Mouse (Mus musculus): Measurements from ENCODE around the gene Leng9. TPM values are rescaled to one million over a fixed set of nuclear protein-coding genes. Genes with fewer than 3 reads are reported as not detected.

Gene Leng9
- polyA plus RNA-seq, 1 experiment from 2014 or later, result 4.0 TPM

- peaks cover 83% of the 10 kb centered on the region for H3K36me3 ChIP-seq
- no peak for ATAC-seq (ENCODE audit: low FRiP score, low read depth)
- no peaks in the 10 kb centered on the region for H3K9me3 ChIP-seq
Observed at GRCm38 (mm10) chr7:4141648-4142325, 8.4 kb downstream of the Leng9 start.

DNA sequence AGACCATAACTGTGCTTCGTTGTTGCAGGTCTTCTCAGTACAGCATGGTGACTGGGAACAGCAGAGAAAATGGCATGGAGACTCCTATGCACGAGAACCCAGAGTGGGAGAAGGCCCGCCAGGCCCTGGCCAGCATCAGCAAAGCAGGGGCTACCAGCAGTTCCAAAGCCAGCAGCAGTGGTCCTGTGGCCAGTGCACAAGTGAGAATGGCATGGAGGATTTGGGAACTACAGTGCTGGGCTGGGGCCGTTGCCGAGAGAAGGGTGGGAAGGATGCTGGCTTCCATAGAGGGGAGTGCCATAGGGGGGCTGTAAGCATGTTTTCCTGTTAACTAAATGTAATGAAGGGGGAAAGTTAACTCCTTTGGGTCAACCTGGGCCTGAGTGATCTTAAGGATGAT, 10.8 kb downstream of the Leng9 start:
- peaks cover 11% of the 10 kb centered on the region for H3K4me1 ChIP-seq
- no peak overlapping the region for H3K4me2 ChIP-seq (replicated peaks)
- H3K36me3 ChIP-seq, result peaks cover 59% of the 10 kb centered on the region
- no peaks in the 10 kb centered on the region for H3K27me3 ChIP-seq (replicated peaks)
- 92% methylated on average over 5 of the region's 5 CpGs for WGBS
- H3K9me3 ChIP-seq, result no peaks in the 10 kb centered on the region
- no peak overlapping the region for H3K27ac ChIP-seq
- H3K9ac ChIP-seq, result no peak overlapping the region
- ATAC-seq (ENCODE audit: low FRiP score, low read depth), result no peak
- no peak overlapping the region for H3K4me3 ChIP-seq

More at GRCm38 (mm10) chr7:4141648-4142325, 8.4 kb downstream of the Leng9 start:
- 94% methylated on average over 6 of the region's 6 CpGs for WGBS
- no peak overlapping the region for H3K9ac ChIP-seq
- H3K4me2 ChIP-seq (replicated peaks), result no peak overlapping the region
- H3K4me1 ChIP-seq, result peaks cover 11% of the 10 kb centered on the region
- no peak overlapping the region for H3K4me3 ChIP-seq
- no peaks in the 10 kb centered on the region for H3K27me3 ChIP-seq (replicated peaks)
- no peak overlapping the region for H3K27ac ChIP-seq

GRCm38 (mm10) chr7:4138671-4139070, 11.5 kb downstream of the Leng9 start:
- no peak overlapping the region; the same call in 1 of the 2 replicates for H3K4me2 ChIP-seq (replicated peaks)
- 96% methylated on average over 7 of the region's 7 CpGs for WGBS

DNA sequence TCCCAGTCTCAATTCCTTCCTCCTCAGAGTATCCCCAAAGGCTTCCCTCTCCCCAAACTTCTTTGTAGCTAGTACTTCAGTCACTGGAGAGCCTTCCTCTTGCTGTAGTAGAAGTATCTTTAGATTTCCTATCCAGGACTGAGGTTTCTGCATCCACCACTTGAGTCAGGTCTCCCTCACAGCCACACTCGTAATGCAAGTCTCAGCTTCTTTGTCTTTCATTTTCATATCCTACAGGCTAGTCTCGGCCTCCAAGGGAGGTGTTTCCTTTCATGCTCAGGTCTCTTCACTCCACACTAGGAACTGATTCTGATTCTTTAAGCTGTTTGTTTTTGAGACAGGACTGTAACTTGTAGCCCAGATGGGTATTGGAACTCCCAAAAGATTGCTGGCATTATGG, 12.0 kb downstream of the Leng9 start:
- H3K27me3 ChIP-seq (replicated peaks), result no peaks in the 10 kb centered on the region
- no peak for ATAC-seq (ENCODE audit: low FRiP score, low read depth)
- peaks cover 53% of the 10 kb centered on the region for H3K36me3 ChIP-seq
- no peak overlapping the region for H3K27ac ChIP-seq
- peak overlapping the region; percentile 86 for H3K4me2 ChIP-seq (replicated peaks)
- peak overlapping the region; percentile 77; the same call in 1 of the 2 replicates for H3K9ac ChIP-seq
- 86% methylated on average over 2 of the region's 2 CpGs for WGBS
- peaks cover 11% of the 10 kb centered on the region for H3K4me1 ChIP-seq
- peak overlapping the region; percentile 74 for H3K4me3 ChIP-seq
- H3K9me3 ChIP-seq, result no peaks in the 10 kb centered on the region

More at GRCm38 (mm10) chr7:4138671-4139070, 11.5 kb downstream of the Leng9 start:
- ATAC-seq (ENCODE audit: low FRiP score, low read depth), result no peak
- no peak overlapping the region for H3K27ac ChIP-seq
- no peaks in the 10 kb centered on the region for H3K9me3 ChIP-seq
- no peaks in the 10 kb centered on the region for H3K27me3 ChIP-seq (replicated peaks)
- H3K36me3 ChIP-seq, result peaks cover 54% of the 10 kb centered on the region
- peaks cover 11% of the 10 kb centered on the region for H3K4me1 ChIP-seq
- H3K4me3 ChIP-seq, result no peak overlapping the region
- H3K9ac ChIP-seq, result no peak overlapping the region

DNA sequence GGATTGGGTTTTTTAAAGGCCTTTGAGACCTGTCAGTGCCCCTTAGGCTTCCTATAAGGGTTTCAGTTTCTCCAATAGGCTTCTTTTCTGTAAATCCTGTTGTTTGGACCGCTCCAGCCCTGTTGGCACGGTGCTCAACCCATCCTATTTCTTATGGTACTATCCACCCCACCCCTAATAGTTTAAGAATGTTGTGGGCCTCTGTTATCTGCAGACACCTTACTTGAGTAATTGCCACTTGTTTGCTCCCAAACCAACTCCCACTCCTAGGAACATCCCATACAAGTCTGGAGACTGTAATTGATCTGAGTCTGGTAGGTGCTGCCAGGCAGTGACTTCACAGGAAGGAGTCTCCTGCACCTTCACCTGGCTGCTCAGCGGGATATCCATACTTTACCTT, 12.4 kb downstream of the Leng9 start:
- Histone ChIP-seq H3K4me2 (replicated peaks) (peak overlapping the region; percentile 86), H3K9me3 (no peaks in the 10 kb centered on the region), H3K27me3 (replicated peaks) (no peaks in the 10 kb centered on the region), H3K27ac (no peak overlapping the region), H3K4me1 (peaks cover 11% of the 10 kb centered on the region), H3K4me3 (peak overlapping the region; percentile 74), H3K9ac (peak overlapping the region; percentile 77), H3K36me3 (peaks cover 52% of the 10 kb centered on the region)
- no peak for ATAC-seq (ENCODE audit: low FRiP score, low read depth)
- 65% methylated on average over 3 of the region's 3 CpGs for WGBS

GRCm38 (mm10) chr7:4136771-4137531, 13.2 kb downstream of the Leng9 start, which contains the start of gene Leng8:
Gene Leng8, plus strand, starts transcription at chr7:4137039.
- H3K4me1 ChIP-seq, result peaks cover 11% of the 10 kb centered on the region
- WGBS, result under 1% methylated on average over 72 of the region's 78 CpGs
- no peaks in the 10 kb centered on the region for H3K9me3 ChIP-seq
- H3K36me3 ChIP-seq, result peaks cover 52% of the 10 kb centered on the region
- peak within 1 kb of the TSS; percentile 77 for H3K9ac ChIP-seq
- ATAC-seq (ENCODE audit: low FRiP score, low read depth), result peak; percentile 99
- no peaks in the 10 kb centered on the region for H3K27me3 ChIP-seq (replicated peaks)
- peak within 1 kb of the TSS; percentile 74 for H3K4me3 ChIP-seq
- peak within 1 kb of the TSS; percentile 86 for H3K4me2 ChIP-seq (replicated peaks)
- peak within 1 kb of the TSS; percentile 80 for H3K27ac ChIP-seq

DNA sequence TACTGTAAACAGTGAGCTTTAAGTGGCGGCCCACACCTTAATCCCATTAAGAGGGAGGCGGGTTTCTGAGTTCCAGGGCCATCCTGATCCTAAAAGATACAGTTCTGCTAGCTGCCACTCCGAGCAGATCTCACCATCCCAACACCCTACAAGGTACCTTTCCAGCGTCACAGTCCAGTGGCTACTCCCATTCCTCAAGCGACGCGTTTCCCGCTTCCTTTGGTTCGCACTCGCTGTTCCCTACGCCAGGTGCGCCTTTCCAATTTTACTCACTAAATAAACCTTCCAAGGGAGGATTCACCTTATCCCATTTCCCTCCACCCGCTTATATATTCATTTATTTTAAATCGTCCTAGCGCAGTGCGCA, 13.8 kb downstream of the Leng9 start:
- H3K4me2 ChIP-seq (replicated peaks), result peak overlapping the region; percentile 86
- H3K36me3 ChIP-seq, result peaks cover 46% of the 10 kb centered on the region
- WGBS, result under 1% methylated on average over 16 of the region's 16 CpGs
- H3K27ac ChIP-seq, result no peak overlapping the region
- H3K9me3 ChIP-seq, result no peaks in the 10 kb centered on the region
- no peaks in the 10 kb centered on the region for H3K27me3 ChIP-seq (replicated peaks)
- H3K4me1 ChIP-seq, result peaks cover 15% of the 10 kb centered on the region
- peak overlapping the region; percentile 77 for H3K9ac ChIP-seq
- peak overlapping the region; percentile 74 for H3K4me3 ChIP-seq
- ATAC-seq (ENCODE audit: low FRiP score, low read depth), result peak; percentile 19

DNA sequence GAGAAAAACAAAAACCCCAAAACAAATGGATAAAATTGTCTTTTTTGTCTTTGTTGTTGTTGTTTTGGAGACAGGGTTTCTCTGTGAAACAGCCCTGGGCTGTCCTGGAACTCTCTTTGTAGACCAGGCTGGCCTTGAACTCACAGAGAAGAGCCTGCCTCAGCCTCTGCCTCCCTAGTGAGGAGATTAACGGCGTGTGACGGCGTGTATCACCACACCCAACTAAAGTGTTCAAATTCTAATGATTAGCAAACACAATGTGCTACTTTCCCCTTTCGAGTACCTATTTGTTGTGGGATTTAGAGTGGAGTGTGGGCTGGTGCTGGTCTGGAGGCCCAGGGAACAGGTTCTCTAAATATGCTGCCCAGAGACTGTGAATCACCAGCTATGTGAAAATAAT, 15.3 kb downstream of the Leng9 start:
- WGBS, result 88% methylated on average over 5 of the region's 5 CpGs
- ATAC-seq (ENCODE audit: low FRiP score, low read depth), result no peak
- H3K9me3 ChIP-seq, result no peaks in the 10 kb centered on the region
- no peak overlapping the region for H3K9ac ChIP-seq
- H3K4me2 ChIP-seq (replicated peaks), result no peak overlapping the region
- no peak overlapping the region for H3K27ac ChIP-seq
- no peaks in the 10 kb centered on the region for H3K27me3 ChIP-seq (replicated peaks)
- no peak overlapping the region for H3K4me3 ChIP-seq
- peaks cover 23% of the 10 kb centered on the region for H3K4me1 ChIP-seq
- H3K36me3 ChIP-seq, result peaks cover 36% of the 10 kb centered on the region

- 82% methylated on average over 7 of the region's 7 CpGs for WGBS
- peaks cover 18% of the 10 kb centered on the region for H3K4me1 ChIP-seq
- H3K9ac ChIP-seq, result no peak overlapping the region
Observed at GRCm38 (mm10) chr7:4132998-4133397, 17.2 kb downstream of the Leng9 start.

GRCm38 (mm10) chr7:4132581-4132980, 17.6 kb downstream of the Leng9 start:
- H3K4me1 ChIP-seq, result peaks cover 13% of the 10 kb centered on the region; the same call in 1 of the 2 replicates
- no peaks in the 10 kb centered on the region for H3K9me3 ChIP-seq
- H3K9ac ChIP-seq, result no peak overlapping the region
- ATAC-seq (ENCODE audit: low FRiP score, low read depth), result no peak
- no peak overlapping the region for H3K4me2 ChIP-seq (replicated peaks)
- no peaks in the 10 kb centered on the region for H3K27me3 ChIP-seq (replicated peaks)
- H3K36me3 ChIP-seq, result peaks cover 39% of the 10 kb centered on the region
- H3K4me3 ChIP-seq, result no peak overlapping the region
- WGBS, result 90% methylated on average over 3 of the region's 3 CpGs
- H3K27ac ChIP-seq, result no peak overlapping the region

More at GRCm38 (mm10) chr7:4132998-4133397, 17.2 kb downstream of the Leng9 start:
- H3K36me3 ChIP-seq, result peaks cover 35% of the 10 kb centered on the region
- no peak overlapping the region for H3K4me2 ChIP-seq (replicated peaks)
- no peak overlapping the region for H3K27ac ChIP-seq
- no peaks in the 10 kb centered on the region for H3K27me3 ChIP-seq (replicated peaks)
- ATAC-seq (ENCODE audit: low FRiP score, low read depth), result no peak
- no peak overlapping the region for H3K4me3 ChIP-seq
- H3K9me3 ChIP-seq, result no peaks in the 10 kb centered on the region

DNA sequence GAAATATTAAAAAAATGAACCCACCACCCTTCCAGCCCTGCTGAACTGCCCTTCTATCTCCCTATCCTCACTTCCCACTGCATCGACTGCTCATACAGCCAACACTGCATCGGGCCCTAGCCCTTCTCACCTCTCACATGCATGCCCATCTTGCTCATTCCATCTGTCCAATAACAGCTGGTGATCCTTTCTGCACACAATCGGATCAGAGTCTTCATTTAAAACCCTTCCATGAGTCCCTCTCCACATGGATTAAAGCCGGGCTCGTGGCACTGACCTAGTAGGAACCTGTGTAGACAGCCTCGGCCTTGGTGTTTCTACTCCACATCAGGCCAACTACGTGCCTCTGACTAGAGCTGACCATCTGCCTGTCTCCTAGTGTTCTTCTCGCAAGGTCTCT, 18.2 kb downstream of the Leng9 start:
- H3K9me3 ChIP-seq, result no peaks in the 10 kb centered on the region
- peaks cover 45% of the 10 kb centered on the region for H3K36me3 ChIP-seq
- no peak overlapping the region for H3K9ac ChIP-seq
- peaks cover 12% of the 10 kb centered on the region; the same call in 1 of the 2 replicates for H3K4me1 ChIP-seq
- no peak overlapping the region for H3K4me2 ChIP-seq (replicated peaks)
- ATAC-seq (ENCODE audit: low FRiP score, low read depth), result no peak
- H3K27me3 ChIP-seq (replicated peaks), result no peaks in the 10 kb centered on the region
- no peak overlapping the region for H3K27ac ChIP-seq
- no peak overlapping the region for H3K4me3 ChIP-seq
- 90% methylated on average over 8 of the region's 8 CpGs for WGBS

- Histone ChIP-seq H3K4me1 (peaks cover 12% of the 10 kb centered on the region; the same call in 1 of the 2 replicates), H3K4me2 (replicated peaks) (peak overlapping the region; percentile 30), H3K9me3 (no peaks in the 10 kb centered on the region), H3K27me3 (replicated peaks) (no peaks in the 10 kb centered on the region), H3K27ac (peak overlapping the region; percentile 32; the same call in 1 of the 2 replicates), H3K9ac (no peak overlapping the region), H3K4me3 (no peak overlapping the region), H3K36me3 (peaks cover 53% of the 10 kb centered on the region)
- WGBS, result 46% methylated on average over 13 of the region's 13 CpGs
- peak; percentile 79 for ATAC-seq (ENCODE audit: low FRiP score, low read depth)
Observed at GRCm38 (mm10) chr7:4130686-4131452, 19.3 kb downstream of the Leng9 start.
